Comparison of ENCODE assay signal across 12 mouse cellular contexts in the genomic region with DNA sequence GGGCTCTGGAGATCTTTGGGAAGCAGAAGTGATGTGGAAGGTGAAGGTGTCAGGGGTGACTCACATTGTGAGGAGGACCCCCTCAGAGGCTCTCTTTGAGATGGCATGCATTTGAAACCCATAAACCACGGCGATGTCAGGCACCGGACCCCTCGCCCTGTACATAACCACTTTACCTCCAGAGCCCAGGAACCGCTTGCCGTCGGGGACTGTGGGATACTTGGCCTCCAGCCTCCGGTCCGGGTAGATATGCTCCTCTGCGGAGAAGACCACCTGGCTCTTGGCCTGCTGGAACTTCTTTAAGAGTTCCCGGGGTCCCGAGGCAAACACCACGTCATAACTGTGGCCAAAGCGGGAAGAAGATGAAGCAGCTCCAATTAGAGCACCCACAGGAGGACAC.
"Had no signal": no experiment of that assay in that cellular context is flagged by ENCODE, and none has a peak within 500 bp of the region (broad histone marks: within the 10 kb centered on the region; RNA-seq: fewer than 3 reads in every experiment).

No protein-coding gene starts in this region.

- DNase-seq: left cerebral cortex, postnatal 4 days; liver; liver, embryonic 13.5 days; liver, postnatal 0 days; lung, adult 18-20 months; lung, adult 2 months; lung, embryonic 14.5 days; lung, postnatal 10 days; lung, postnatal 14 days; lung, postnatal 36 days; lung, postnatal 4 days; midbrain, embryonic 14.5 days had no signal
